Mouse (Mus musculus) lung, postnatal 0 days (tissue): ENCODE data around the gene Scrn2. TPM values are rescaled to one million over a fixed set of nuclear protein-coding genes. Genes with fewer than 3 reads are reported as not detected.

Source experiments
- ATAC-seq: fragments of 200-750 bp; cut with Nextera tagmentation; 2 replicates; pipeline ENCODE4 v1.8.0; 2017; ENCODE audit warnings: moderate library complexity
- DNase-seq: peaks from one replicate; pipeline ENCODE4 v3.0.0-alpha.2; 2016; ENCODE audit warnings: low spot score
- H3K27ac ChIP-seq: fragments of 300-500 bp; sonication (generic); 2 replicates; pipeline ENCODE4 v1.5.1; 2014; ENCODE audit warnings: antibody characterized with exemption, mild to moderate bottlenecking, low read length, mixed read lengths
- H3K27me3 ChIP-seq: fragments of 300-500 bp; sonication (generic); replicated peaks from 2 replicates; pipeline ENCODE4 v1.6.1; 2014; ENCODE audit warnings: low read length, mixed read lengths; ENCODE audit not compliant: insufficient read depth
- H3K36me3 ChIP-seq: fragments of 300-500 bp; sonication (generic); 2 replicates; pipeline ENCODE4 v1.6.1; 2014; ENCODE audit warnings: low read length, mixed read lengths; ENCODE audit not compliant: insufficient read depth
- H3K4me1 ChIP-seq: fragments of 300-500 bp; sonication (generic); 2 replicates; pipeline ENCODE4 v1.6.1; 2014; ENCODE audit warnings: antibody characterized with exemption, low read depth, low read length, mixed read lengths; ENCODE audit not compliant: insufficient read depth
- H3K4me2 ChIP-seq: fragments of 300-500 bp; sonication (generic); replicated peaks from 2 replicates; pipeline ENCODE4 v1.6.1; 2014; ENCODE audit warnings: low read depth, mild to moderate bottlenecking, low read length, moderate library complexity, mixed read lengths
- H3K4me3 ChIP-seq: fragments of 300-500 bp; sonication (generic); 2 replicates; pipeline ENCODE4 v1.5.1; 2014; ENCODE audit warnings: low read depth, low read length
- H3K9ac ChIP-seq: fragments of 300-500 bp; sonication (generic); replicated peaks from 2 replicates; pipeline ENCODE4 v1.6.1; 2014; ENCODE audit warnings: low read depth, mild to moderate bottlenecking
- H3K9me3 ChIP-seq: fragments of 300-500 bp; sonication (generic); 2 replicates; pipeline ENCODE4 v1.6.1; 2016; ENCODE audit warnings: low read length, mixed read lengths
- CTCF ChIP-seq: IDR thresholded peaks from 2 replicates; pipeline ENCODE4 v1.5.1; 2016; ENCODE audit warnings: antibody characterized with exemption, mild to moderate bottlenecking
- EP300 ChIP-seq: IDR thresholded peaks from 2 replicates; pipeline ENCODE4 v1.6.1; 2016; ENCODE audit warnings: antibody characterized with exemption, mild to moderate bottlenecking, control low read depth
- WGBS: fragments of 180-500 bp; shearing (Covaris S2); extraction: QIAGEN DNeasy Blood & Tissue Kit; methylation state at CpG from one replicate; pipeline ENCODE4 v1.1.7; 2014; 5-methylcytosine and 5-hydroxymethylcytosine counted together
- microRNA-seq: library from miRNA; unstranded; fragments of <30 nt; microRNA quantifications from one replicate; pipeline ENCODE4, GENCODE M21; 2016
- polyA plus RNA-seq: library from polyadenylated mRNA; unstranded; fragments of >200 nt; fragmentation: Nextera tagmentation; extraction: Ambion mirVana; gene quantifications from 2 replicates; pipeline ENCODE4 v1.2.1, GENCODE M21; 2015

The Scrn2 gene
- polyA plus RNA-seq, 1 experiment from 2014 or later, result 15.7 TPM

DNA sequence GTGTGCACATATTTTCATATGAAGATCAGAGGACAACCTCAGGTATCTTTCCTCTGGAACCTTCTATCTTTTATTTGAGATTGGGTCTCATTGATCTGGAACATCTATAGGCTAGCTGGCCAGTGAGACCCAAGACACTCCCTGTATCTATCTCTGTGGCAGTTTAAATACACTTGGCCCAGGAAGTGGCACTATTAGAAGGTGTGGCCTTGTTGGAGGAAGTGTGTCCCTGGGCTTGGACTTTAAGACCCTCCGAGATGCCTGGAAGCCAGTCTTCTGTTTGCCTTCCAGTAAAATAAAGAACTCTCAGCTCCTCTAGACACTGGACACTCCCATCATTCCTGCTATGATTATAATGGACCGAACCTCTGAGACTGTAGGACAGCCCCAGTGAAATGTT is 40.0 kb downstream of the Scrn2 start:
- DNase-seq, result no peak
- no peak overlapping the region for H3K4me2 ChIP-seq
- no peaks in the 10 kb centered on the region for H3K9me3 ChIP-seq
- no peak for ATAC-seq
- TF ChIP-seq CTCF (no peak), EP300 (no peak)
- WGBS, result 64% methylated on average over 2 of the region's 2 CpGs
- no peaks in the 10 kb centered on the region for H3K4me1 ChIP-seq
- H3K36me3 ChIP-seq, result peaks cover 8% of the 10 kb centered on the region; the same call in 1 of the 2 replicates
- no peak overlapping the region for H3K27ac ChIP-seq
- H3K27me3 ChIP-seq, result no peaks in the 10 kb centered on the region
- no peak overlapping the region for H3K4me3 ChIP-seq
- H3K9ac ChIP-seq, result no peak overlapping the region

DNA sequence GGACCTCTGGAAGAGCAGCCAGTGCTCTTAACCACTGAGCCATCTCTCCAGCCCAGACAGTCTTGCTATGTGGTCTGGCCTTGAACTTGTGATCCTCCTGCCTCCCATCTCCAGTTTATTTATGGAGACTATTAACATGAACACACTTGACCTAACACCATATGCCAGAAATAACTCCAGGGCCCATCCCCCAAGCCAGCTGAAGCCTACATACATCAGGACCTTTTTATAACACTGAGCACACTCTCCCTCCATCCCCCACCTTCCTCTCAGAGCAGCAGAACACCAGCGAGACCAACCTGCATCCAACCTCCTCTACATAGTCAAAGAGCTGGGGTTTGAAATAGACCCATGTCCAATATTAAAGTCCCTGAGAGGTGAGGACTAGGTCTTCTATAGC is 41.4 kb downstream of the Scrn2 start:
- TF ChIP-seq CTCF (no peak), EP300 (no peak)
- ATAC-seq (no peak), DNase-seq (no peak)
- H3K9ac ChIP-seq, result no peak overlapping the region
- WGBS, result 50% methylated on average over 1 of the region's 1 CpGs
- H3K9me3 ChIP-seq, result no peaks in the 10 kb centered on the region
- H3K36me3 ChIP-seq, result peaks cover 8% of the 10 kb centered on the region; the same call in 1 of the 2 replicates
- no peak overlapping the region for H3K4me3 ChIP-seq
- H3K27ac ChIP-seq, result no peak overlapping the region
- H3K4me2 ChIP-seq, result no peak overlapping the region
- no peaks in the 10 kb centered on the region for H3K4me1 ChIP-seq
- H3K27me3 ChIP-seq, result no peaks in the 10 kb centered on the region

GRCm38 (mm10) chr11:97072533-97072932 is 42.8 kb downstream of the Scrn2 start:
- H3K4me1 ChIP-seq, result no peaks in the 10 kb centered on the region
- no peaks in the 10 kb centered on the region for H3K27me3 ChIP-seq
- H3K9me3 ChIP-seq, result no peaks in the 10 kb centered on the region
- no peak overlapping the region for H3K4me2 ChIP-seq
- 19% methylated on average over 3 of the region's 3 CpGs for WGBS
- H3K9ac ChIP-seq, result no peak overlapping the region
- TF ChIP-seq CTCF, result peak; percentile 85
- TF ChIP-seq EP300, result no peak
- no peak overlapping the region for H3K27ac ChIP-seq
- no peak overlapping the region for H3K4me3 ChIP-seq
- DNase-seq (peak; percentile 70), ATAC-seq (no peak)
- peaks cover 4% of the 10 kb centered on the region; the same call in 1 of the 2 replicates for H3K36me3 ChIP-seq

DNA sequence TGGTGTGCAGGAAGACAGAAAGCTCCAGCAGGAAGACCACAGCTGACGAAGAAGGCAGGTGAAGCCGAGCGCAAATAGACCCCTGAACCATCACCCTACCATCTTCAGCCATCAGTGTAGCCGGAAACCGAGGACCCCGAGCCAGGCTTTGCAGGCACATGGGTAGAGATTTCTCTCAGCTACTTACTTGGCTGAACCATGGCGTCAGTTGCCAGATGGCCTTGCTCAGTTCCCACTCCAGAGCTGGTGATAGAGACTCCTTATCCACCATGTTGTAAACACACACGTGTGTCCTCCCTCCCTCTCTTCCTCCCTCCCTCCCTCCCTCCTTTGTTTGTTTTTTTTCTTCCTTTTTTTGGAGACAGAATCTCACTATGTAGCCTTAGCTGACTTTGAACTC is 44.5 kb downstream of the Scrn2 start:
- H3K27ac ChIP-seq, result no peak overlapping the region
- no peaks in the 10 kb centered on the region for H3K4me1 ChIP-seq
- WGBS, result 43% methylated on average over 8 of the region's 8 CpGs
- no peak overlapping the region for H3K4me3 ChIP-seq
- H3K9me3 ChIP-seq, result no peaks in the 10 kb centered on the region
- no peaks in the 10 kb centered on the region for H3K36me3 ChIP-seq
- ATAC-seq (no peak; the same call in 1 of the 2 replicates), DNase-seq (peak; percentile 25)
- TF ChIP-seq EP300, result no peak
- no peak overlapping the region for H3K9ac ChIP-seq
- H3K4me2 ChIP-seq, result no peak overlapping the region
- H3K27me3 ChIP-seq, result no peaks in the 10 kb centered on the region

GRCm38 (mm10) chr11:97078751-97079150 is 49.0 kb downstream of the Scrn2 start:
- WGBS, result 47% methylated on average over 4 of the region's 4 CpGs
- Histone ChIP-seq H3K4me1 (no peaks in the 10 kb centered on the region), H3K9me3 (no peaks in the 10 kb centered on the region), H3K4me3 (no peak overlapping the region), H3K27ac (no peak overlapping the region), H3K4me2 (no peak overlapping the region), H3K9ac (no peak overlapping the region), H3K27me3 (no peaks in the 10 kb centered on the region), H3K36me3 (no peaks in the 10 kb centered on the region)
- ATAC-seq (no peak), DNase-seq (peak; percentile 55)
- TF ChIP-seq CTCF, result no peak
- TF ChIP-seq EP300, result no peak

DNA sequence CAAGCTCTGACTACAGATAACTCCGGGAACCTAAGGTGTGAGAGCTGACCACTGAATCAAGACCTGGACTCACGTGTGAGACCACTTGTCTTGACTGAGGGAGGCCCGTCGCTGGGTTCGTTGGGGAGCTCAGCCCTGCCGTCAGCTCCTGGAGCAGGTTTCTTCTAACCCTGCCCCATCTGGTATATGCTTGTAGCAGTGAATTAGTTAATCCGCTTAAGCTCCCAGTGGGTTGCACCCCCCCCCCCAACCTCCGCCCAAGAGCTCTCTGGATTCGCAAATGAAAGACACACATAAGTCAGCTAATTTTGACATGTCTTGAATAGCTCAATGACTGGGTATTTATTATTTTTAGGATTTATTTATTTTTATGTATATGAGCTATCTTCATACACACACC is 50.6 kb downstream of the Scrn2 start:
- Histone ChIP-seq H3K4me1 (no peaks in the 10 kb centered on the region), H3K36me3 (no peaks in the 10 kb centered on the region)
- no peak for ATAC-seq

GRCm38 (mm10) chr11:97082977-97083376 is 53.2 kb downstream of the Scrn2 start:
- peak; percentile 26; the same call in 1 of the 2 replicates for ATAC-seq
- Histone ChIP-seq H3K9ac (no peak overlapping the region), H3K9me3 (no peaks in the 10 kb centered on the region), H3K4me3 (no peak overlapping the region), H3K27me3 (no peaks in the 10 kb centered on the region), H3K4me2 (0 out of 2 replicates have a peak overlapping the region, but pooled peaks have one; percentile 3), H3K4me1 (no peaks in the 10 kb centered on the region), H3K36me3 (no peaks in the 10 kb centered on the region), H3K27ac (no peak overlapping the region)
- DNase-seq, result peak; percentile 74
- WGBS, result 30% methylated on average over 11 of the region's 11 CpGs
- TF ChIP-seq EP300 (no peak), CTCF (peak; percentile 74)

More for the DNA sequence above, 50.6 kb downstream of the Scrn2 start:
- H3K4me3 ChIP-seq, result no peak overlapping the region
- no peak for DNase-seq
- no peaks in the 10 kb centered on the region for H3K27me3 ChIP-seq
- no peak overlapping the region for H3K4me2 ChIP-seq
- WGBS, result 25% methylated on average over 9 of the region's 9 CpGs
- H3K27ac ChIP-seq, result no peak overlapping the region
- H3K9ac ChIP-seq, result no peak overlapping the region
- H3K9me3 ChIP-seq, result no peaks in the 10 kb centered on the region
- TF ChIP-seq CTCF (no peak), EP300 (no peak)

Small RNA genes within 50 kb of the gene (microRNA-seq; reads per million reads assigned to microRNA genes)
- 0.73 reads per million for gene Mir8103

Other genes with a start within 250 kb of the Scrn2 start
- 48.6 and 54.0 TPM in 2 replicates for gene Cbx1, start 240.8 kb upstream of the Scrn2 start, polyA plus RNA-seq
- 51.8 and 54.5 TPM in 2 replicates for gene Nfe2l1, start 200.0 kb upstream of the Scrn2 start, polyA plus RNA-seq
- gene Copz2, start 180.1 kb upstream of the Scrn2 start, polyA plus RNA-seq, result 105 and 110 TPM in 2 replicates
- gene Cdk5rap3, start 113.4 kb upstream of the Scrn2 start, polyA plus RNA-seq, result 46.4 and 48.0 TPM in 2 replicates
- 126 and 127 TPM in 2 replicates for gene Prr15l, start 101.8 kb upstream of the Scrn2 start, polyA plus RNA-seq
- 28.7 and 30.0 TPM in 2 replicates for gene Pnpo, start 86.0 kb upstream of the Scrn2 start, polyA plus RNA-seq
- gene Sp2, start 47.0 kb upstream of the Scrn2 start, polyA plus RNA-seq, result 9.1 and 10.6 TPM in 2 replicates
- 0.56 and 0.81 TPM in 2 replicates for gene Sp6, start 16.5 kb upstream of the Scrn2 start, polyA plus RNA-seq
- gene Lrrc46, start 11.5 kb downstream of the Scrn2 start, polyA plus RNA-seq, result 7.5 and 9.8 TPM in 2 replicates
- gene Mrpl10, start 11.6 kb downstream of the Scrn2 start, polyA plus RNA-seq, result 50.8 and 53.5 TPM in 2 replicates
- gene Osbpl7, start 20.7 kb downstream of the Scrn2 start, polyA plus RNA-seq, result 11.4 and 11.9 TPM in 2 replicates
- gene Tbx21, start 85.4 kb downstream of the Scrn2 start, polyA plus RNA-seq, result 0.12 and 0.13 TPM in 2 replicates
- 8.1 and 8.9 TPM in 2 replicates for gene Tbkbp1, start 121.6 kb downstream of the Scrn2 start, polyA plus RNA-seq
- gene Kpnb1, start 157.9 kb downstream of the Scrn2 start, polyA plus RNA-seq, result 17.0 and 20.3 TPM in 2 replicates